Mouse (Mus musculus): ENCODE data around the gene Pagr1a. TPM values are rescaled to one million over a fixed set of nuclear protein-coding genes. Genes with fewer than 3 reads are reported as not detected.

The Pagr1a gene
- polyA plus RNA-seq, 1 experiment: 22.3 TPM

- Histone ChIP-seq H3ac (ENCODE audit: control insufficient read depth, insufficient read length, low read depth) (peak overlapping the region; percentile 62), H3K27me3 (ENCODE audit: control insufficient read depth, insufficient read depth, insufficient read length) (no peaks in the 10 kb centered on the region), H3K79me2 (ENCODE audit: control insufficient read depth, insufficient read depth) (peaks cover 39% of the 10 kb centered on the region), H3K36me3 (ENCODE audit: control insufficient read depth, insufficient read depth) (peaks cover 15% of the 10 kb centered on the region), H3K79me3 (ENCODE audit: low read depth) (peaks cover 18% of the 10 kb centered on the region), H3K4me3 (ENCODE audit: insufficient read depth, poor library complexity, severe bottlenecking) (peak overlapping the region; percentile 51)
- TF ChIP-seq MYOD1 (IDR thresholded peaks at IDR 0.05; ENCODE audit: control insufficient read depth, insufficient read length, low read depth) (no peak), MAX (IDR thresholded peaks at IDR 0.05) (no peak), CTCF (IDR thresholded peaks at IDR 0.05; ENCODE audit: control insufficient read depth, insufficient read depth, insufficient read length) (no peak), CEBPB (IDR thresholded peaks at IDR 0.05; ENCODE audit: low read depth) (no peak), MYOG (IDR thresholded peaks at IDR 0.05; ENCODE audit: control insufficient read depth, extremely low read depth, insufficient read length) (no peak)
Observed at GRCm38 (mm10) chr7:127016081-127016480, 1.1 kb downstream of the Pagr1a start.

GRCm38 (mm10) chr7:127014993-127015392 lies 2.2 kb downstream of the Pagr1a start:
- Histone ChIP-seq H3K79me3 (ENCODE audit: low read depth) (peaks cover 19% of the 10 kb centered on the region), H3K4me3 (ENCODE audit: insufficient read depth, poor library complexity, severe bottlenecking) (no peak overlapping the region), H3K27me3 (ENCODE audit: control insufficient read depth, insufficient read depth, insufficient read length) (no peaks in the 10 kb centered on the region), H3ac (ENCODE audit: control insufficient read depth, insufficient read length, low read depth) (peak overlapping the region; percentile 53), H3K79me2 (ENCODE audit: control insufficient read depth, insufficient read depth) (peaks cover 39% of the 10 kb centered on the region), H3K36me3 (ENCODE audit: control insufficient read depth, insufficient read depth) (peaks cover 15% of the 10 kb centered on the region)
- no peak for TF ChIP-seq FOSL1 (IDR thresholded peaks at IDR 0.05; ENCODE audit: insufficient read depth, low read length, poor library complexity, severe bottlenecking)
- TF ChIP-seq CEBPB (IDR thresholded peaks at IDR 0.05; ENCODE audit: low read depth): no peak
- TF ChIP-seq MAX (IDR thresholded peaks at IDR 0.05): no peak
- TF ChIP-seq MYOD1 (IDR thresholded peaks at IDR 0.05; ENCODE audit: control insufficient read depth, insufficient read length, low read depth): no peak
- no peak for TF ChIP-seq USF1 (IDR thresholded peaks at IDR 0.05; ENCODE audit: low read depth)
- no peak for TF ChIP-seq CTCF (IDR thresholded peaks at IDR 0.05; ENCODE audit: control insufficient read depth, insufficient read depth, insufficient read length)

- Histone ChIP-seq H3ac (ENCODE audit: control insufficient read depth, insufficient read length, low read depth) (peak within 1 kb of the TSS; percentile 58), H3K79me2 (ENCODE audit: control insufficient read depth, insufficient read depth) (peaks cover 39% of the 10 kb centered on the region), H3K27me3 (ENCODE audit: control insufficient read depth, insufficient read depth, insufficient read length) (no peaks in the 10 kb centered on the region), H3K36me3 (ENCODE audit: control insufficient read depth, insufficient read depth) (peaks cover 15% of the 10 kb centered on the region), H3K79me3 (ENCODE audit: low read depth) (peaks cover 19% of the 10 kb centered on the region), H3K4me3 (ENCODE audit: insufficient read depth, poor library complexity, severe bottlenecking) (peak within 1 kb of the TSS; percentile 43)
- TF ChIP-seq MYOG (IDR thresholded peaks at IDR 0.05; ENCODE audit: control insufficient read depth, extremely low read depth, insufficient read length) (no peak), MYOD1 (IDR thresholded peaks at IDR 0.05; ENCODE audit: control insufficient read depth, insufficient read length, low read depth) (no peak), CTCF (IDR thresholded peaks at IDR 0.05; ENCODE audit: control insufficient read depth, insufficient read depth, insufficient read length) (no peak), CEBPB (IDR thresholded peaks at IDR 0.05; ENCODE audit: low read depth) (no peak), FOSL1 (IDR thresholded peaks at IDR 0.05; ENCODE audit: insufficient read depth, low read length, poor library complexity, severe bottlenecking) (no peak), MAX (IDR thresholded peaks at IDR 0.05) (no peak), USF1 (IDR thresholded peaks at IDR 0.05; ENCODE audit: low read depth) (no peak)
Observed at GRCm38 (mm10) chr7:127014320-127014719, 2.8 kb downstream of the Pagr1a start, which contains the start of gene Mvp. TSS of gene Mvp (minus strand) at chr7:127014621.

GRCm38 (mm10) chr7:127013385-127013784 lies 3.8 kb downstream of the Pagr1a start:
- Histone ChIP-seq H3K79me2 (ENCODE audit: control insufficient read depth, insufficient read depth) (peaks cover 39% of the 10 kb centered on the region), H3K36me3 (ENCODE audit: control insufficient read depth, insufficient read depth) (peaks cover 15% of the 10 kb centered on the region), H3K4me3 (ENCODE audit: insufficient read depth, poor library complexity, severe bottlenecking) (no peak overlapping the region), H3ac (ENCODE audit: control insufficient read depth, insufficient read length, low read depth) (no peak overlapping the region), H3K79me3 (ENCODE audit: low read depth) (peaks cover 19% of the 10 kb centered on the region), H3K27me3 (ENCODE audit: control insufficient read depth, insufficient read depth, insufficient read length) (no peaks in the 10 kb centered on the region)
- TF ChIP-seq USF1 (IDR thresholded peaks at IDR 0.05; ENCODE audit: low read depth) (no peak), MAX (IDR thresholded peaks at IDR 0.05) (no peak), MYOG (IDR thresholded peaks at IDR 0.05; ENCODE audit: control insufficient read depth, extremely low read depth, insufficient read length) (no peak), CTCF (IDR thresholded peaks at IDR 0.05; ENCODE audit: control insufficient read depth, insufficient read depth, insufficient read length) (no peak), FOSL1 (IDR thresholded peaks at IDR 0.05; ENCODE audit: insufficient read depth, low read length, poor library complexity, severe bottlenecking) (no peak), CEBPB (IDR thresholded peaks at IDR 0.05; ENCODE audit: low read depth) (no peak), MYOD1 (IDR thresholded peaks at IDR 0.05; ENCODE audit: control insufficient read depth, insufficient read length, low read depth) (no peak)

GRCm38 (mm10) chr7:127012845-127013244 lies 4.3 kb downstream of the Pagr1a start:
- no peak for TF ChIP-seq MYOG (IDR thresholded peaks at IDR 0.05; ENCODE audit: control insufficient read depth, extremely low read depth, insufficient read length)
- no peak for TF ChIP-seq FOSL1 (IDR thresholded peaks at IDR 0.05; ENCODE audit: insufficient read depth, low read length, poor library complexity, severe bottlenecking)
- TF ChIP-seq MYOD1 (IDR thresholded peaks at IDR 0.05; ENCODE audit: control insufficient read depth, insufficient read length, low read depth): no peak
- no peak for TF ChIP-seq CTCF (IDR thresholded peaks at IDR 0.05; ENCODE audit: control insufficient read depth, insufficient read depth, insufficient read length)
- no peak for TF ChIP-seq CEBPB (IDR thresholded peaks at IDR 0.05; ENCODE audit: low read depth)
- TF ChIP-seq USF1 (IDR thresholded peaks at IDR 0.05; ENCODE audit: low read depth): no peak
- no peak for TF ChIP-seq MAX (IDR thresholded peaks at IDR 0.05)
- H3K79me2 ChIP-seq (ENCODE audit: control insufficient read depth, insufficient read depth): peaks cover 39% of the 10 kb centered on the region
- H3K36me3 ChIP-seq (ENCODE audit: control insufficient read depth, insufficient read depth): peaks cover 15% of the 10 kb centered on the region

GRCm38 (mm10) chr7:127012374-127012773 lies 4.8 kb downstream of the Pagr1a start:
- Histone ChIP-seq H3K79me2 (ENCODE audit: control insufficient read depth, insufficient read depth) (peaks cover 39% of the 10 kb centered on the region), H3ac (ENCODE audit: control insufficient read depth, insufficient read length, low read depth) (no peak overlapping the region), H3K4me3 (ENCODE audit: insufficient read depth, poor library complexity, severe bottlenecking) (no peak overlapping the region), H3K79me3 (ENCODE audit: low read depth) (peaks cover 19% of the 10 kb centered on the region), H3K27me3 (ENCODE audit: control insufficient read depth, insufficient read depth, insufficient read length) (no peaks in the 10 kb centered on the region), H3K36me3 (ENCODE audit: control insufficient read depth, insufficient read depth) (peaks cover 15% of the 10 kb centered on the region)
- TF ChIP-seq FOSL1 (IDR thresholded peaks at IDR 0.05; ENCODE audit: insufficient read depth, low read length, poor library complexity, severe bottlenecking): no peak
- no peak for TF ChIP-seq USF1 (IDR thresholded peaks at IDR 0.05; ENCODE audit: low read depth)
- no peak for TF ChIP-seq MYOD1 (IDR thresholded peaks at IDR 0.05; ENCODE audit: control insufficient read depth, insufficient read length, low read depth)
- no peak for TF ChIP-seq CTCF (IDR thresholded peaks at IDR 0.05; ENCODE audit: control insufficient read depth, insufficient read depth, insufficient read length)
- TF ChIP-seq MYOG (IDR thresholded peaks at IDR 0.05; ENCODE audit: control insufficient read depth, extremely low read depth, insufficient read length): no peak
- TF ChIP-seq MAX (IDR thresholded peaks at IDR 0.05): no peak
- no peak for TF ChIP-seq CEBPB (IDR thresholded peaks at IDR 0.05; ENCODE audit: low read depth)

More at GRCm38 (mm10) chr7:127012845-127013244, 4.3 kb downstream of the Pagr1a start:
- peaks cover 19% of the 10 kb centered on the region for H3K79me3 ChIP-seq (ENCODE audit: low read depth)
- no peaks in the 10 kb centered on the region for H3K27me3 ChIP-seq (ENCODE audit: control insufficient read depth, insufficient read depth, insufficient read length)
- no peak overlapping the region for H3ac ChIP-seq (ENCODE audit: control insufficient read depth, insufficient read length, low read depth)
- H3K4me3 ChIP-seq (ENCODE audit: insufficient read depth, poor library complexity, severe bottlenecking): no peak overlapping the region

Data from C2C12 (cell line).